Mouse (Mus musculus): ENCODE measurements at regions not wholly inside any gene's neighbourhood (a gene's known extent, or its start where the extent isn't known, plus 50 kb on each side); places are given as distances from the start of the nearest gene placed in this dataset.

- no peak for TF ChIP-seq CTCF (IDR thresholded peaks at IDR 0.05; ENCODE audit: low read depth)
- no peak for TF ChIP-seq EP300 (IDR thresholded peaks at IDR 0.05; ENCODE audit: low read depth)
Measured at GRCm38 (mm10) chr8:116067978-116068375, 360.4 kb upstream of the Maf start.

Data from liver, embryonic 14.5 days (tissue).